In genomic region chr12:87863638-87864037, GRCm38 (mm10) we compare ENCODE assay signal across 21 mouse cellular contexts. TPM values are rescaled to one million over a fixed set of nuclear protein-coding genes. Genes with fewer than 3 reads are reported as not detected.
"Had no signal": no experiment of that assay in that cellular context is flagged by ENCODE, and none has a peak within 500 bp of the region (broad histone marks: within the 10 kb centered on the region; RNA-seq: fewer than 3 reads in every experiment).

No protein-coding gene starts in this region.

RNA-seq across cellular contexts. Expression of gene Gm2016, which starts 10.2 kb away (rescaled TPM):
- total RNA-seq: layer of hippocampus, adult 8-10 months; layer of hippocampus, postnatal 10 days; layer of hippocampus, postnatal 36 days; left cerebral cortex, adult 2 months; left cerebral cortex, postnatal 10 days; left cerebral cortex, postnatal 36 days; megakaryocyte progenitor cell, adult 5-6 weeks; megakaryocyte-erythroid progenitor cell, adult 5-6 weeks; monocyte, adult 5-6 weeks; neutrophil, adult 5-6 weeks had no signal
- polyA plus RNA-seq: limb, embryonic 11.5 days; limb, embryonic 14.5 days; liver, embryonic 11.5 days; liver, embryonic 15.5 days; lung, embryonic 15.5 days; midbrain, embryonic 12.5 days; midbrain, embryonic 16.5 days; neural tube, embryonic 13.5 days; stomach, postnatal 0 days had no signal

RNA-seq across cellular contexts. Expression of gene Gm2001, which starts 21.5 kb away (rescaled TPM):
- total RNA-seq: layer of hippocampus, adult 8-10 months; layer of hippocampus, postnatal 10 days; layer of hippocampus, postnatal 36 days; left cerebral cortex, adult 2 months; left cerebral cortex, postnatal 10 days; left cerebral cortex, postnatal 36 days; megakaryocyte progenitor cell, adult 5-6 weeks; megakaryocyte-erythroid progenitor cell, adult 5-6 weeks; monocyte, adult 5-6 weeks; neutrophil, adult 5-6 weeks had no signal
- polyA plus RNA-seq: limb, embryonic 11.5 days; limb, embryonic 14.5 days; liver, embryonic 11.5 days; liver, embryonic 15.5 days; lung, embryonic 15.5 days; midbrain, embryonic 12.5 days; midbrain, embryonic 16.5 days; neural tube, embryonic 13.5 days; stomach, postnatal 0 days; thymus, postnatal 0 days had no signal

RNA-seq across cellular contexts. Expression of gene Gm2022, which starts 31.5 kb away (rescaled TPM):
- total RNA-seq: layer of hippocampus, adult 8-10 months; layer of hippocampus, postnatal 10 days; layer of hippocampus, postnatal 36 days; left cerebral cortex, adult 2 months; left cerebral cortex, postnatal 10 days; left cerebral cortex, postnatal 36 days; megakaryocyte progenitor cell, adult 5-6 weeks; megakaryocyte-erythroid progenitor cell, adult 5-6 weeks; monocyte, adult 5-6 weeks; neutrophil, adult 5-6 weeks had no signal
- polyA plus RNA-seq: limb, embryonic 11.5 days; limb, embryonic 14.5 days; liver, embryonic 11.5 days; liver, embryonic 15.5 days; lung, embryonic 15.5 days; midbrain, embryonic 12.5 days; midbrain, embryonic 16.5 days; myocyte; neural tube, embryonic 13.5 days; stomach, postnatal 0 days; thymus, postnatal 0 days had no signal

RNA-seq across cellular contexts. Expression of gene BB287469, which starts 47.3 kb away (rescaled TPM):
- total RNA-seq: layer of hippocampus, adult 8-10 months; layer of hippocampus, postnatal 10 days; layer of hippocampus, postnatal 36 days; left cerebral cortex, adult 2 months; left cerebral cortex, postnatal 10 days; left cerebral cortex, postnatal 36 days; megakaryocyte progenitor cell, adult 5-6 weeks; megakaryocyte-erythroid progenitor cell, adult 5-6 weeks; monocyte, adult 5-6 weeks; neutrophil, adult 5-6 weeks had no signal
- polyA plus RNA-seq: limb, embryonic 11.5 days; limb, embryonic 14.5 days; liver, embryonic 11.5 days; liver, embryonic 15.5 days; lung, embryonic 15.5 days; midbrain, embryonic 12.5 days; midbrain, embryonic 16.5 days; myocyte; neural tube, embryonic 13.5 days; stomach, postnatal 0 days; thymus, postnatal 0 days had no signal

RNA-seq across cellular contexts. Expression of gene Gm2035, which starts 56.0 kb away (rescaled TPM):
- total RNA-seq: layer of hippocampus, adult 8-10 months; layer of hippocampus, postnatal 10 days; layer of hippocampus, postnatal 36 days; left cerebral cortex, adult 2 months; left cerebral cortex, postnatal 10 days; left cerebral cortex, postnatal 36 days; megakaryocyte progenitor cell, adult 5-6 weeks; megakaryocyte-erythroid progenitor cell, adult 5-6 weeks; monocyte, adult 5-6 weeks; neutrophil, adult 5-6 weeks had no signal
- polyA plus RNA-seq: limb, embryonic 11.5 days; limb, embryonic 14.5 days; liver, embryonic 11.5 days; liver, embryonic 15.5 days; lung, embryonic 15.5 days; midbrain, embryonic 12.5 days; midbrain, embryonic 16.5 days; myocyte; neural tube, embryonic 13.5 days; stomach, postnatal 0 days; thymus, postnatal 0 days had no signal
